Comparison of ENCODE assay signal across 22 mouse cellular contexts in the genomic region with DNA sequence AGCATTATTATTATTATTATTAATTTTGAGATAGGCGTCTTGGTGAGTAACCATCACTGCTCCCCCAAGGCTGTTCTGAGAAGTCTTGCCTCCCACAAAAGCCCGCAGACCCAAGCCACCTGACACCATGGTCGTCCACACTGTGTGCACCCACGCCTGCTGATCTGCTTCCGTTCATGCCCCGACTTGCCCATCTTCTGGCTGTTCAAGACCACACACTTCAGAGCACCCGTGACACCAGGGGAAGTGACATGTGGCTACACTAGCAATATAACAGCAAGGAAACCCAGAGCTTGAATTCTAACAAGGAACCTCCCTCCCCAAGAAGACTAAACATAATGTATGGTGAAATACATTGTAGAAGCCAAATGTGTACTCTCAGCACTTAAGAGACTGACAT.
DNase-seq lines count a peak whose midpoint lies in the region; ATAC-seq and TF ChIP-seq lines count a peak whose summit lies in the region.
"Had no signal": no experiment of that assay in that cellular context is flagged by ENCODE, and none has a peak within 500 bp of the region (broad histone marks: within the 10 kb centered on the region; RNA-seq: fewer than 3 reads in every experiment).

No protein-coding gene starts in this region.

- ATAC-seq in forebrain, embryonic 13.5 days, result no peak
- ATAC-seq: forebrain, embryonic 15.5 days; forebrain, postnatal 0 days had no signal

- intact Hi-C loops in heart, adult 2 months (cut with DNase I), result no loop called here

- DNase-seq in CH12.LX (ENCODE audit: extremely low read depth) (peak; percentile 57), ZHBTc4 (ENCODE audit: low read depth, low spot score) (peak; percentile 50)
- DNase-seq in heart, adult 2 months, result no peak
- DNase-seq: adrenal gland, adult 2 months; adrenal gland, postnatal 10 days; adrenal gland, postnatal 25 days; cerebellum, adult 11 months; cerebellum, adult 18-20 months; cerebellum, adult 8-10 months; cerebellum, adult 9-11 months; cerebellum, postnatal 14 days; cerebellum, postnatal 36 days; embryo, embryonic 11 days; forebrain, postnatal 0 days had no signal

- in situ Hi-C loops in CH12.LX (cut with MboI; ENCODE audit: low pct_ligation_motif_present, low pct_unique_long_range_greater_than_20kb, low sequenced_read_pairs), result loop anchor here (10.0 kb wide), 1 partner anchor 83 kb away; a partner anchor contains a TSS

- H3K27ac ChIP-seq in CH12.LX (ENCODE audit: insufficient read depth, low read depth) (peak overlapping the region; percentile 11; the same call in 1 of the 2 replicates), ES-Bruce4 (ENCODE audit: insufficient read depth, low read length) (no peak overlapping the region)
- no peak overlapping the region for H3K27ac ChIP-seq in forebrain, embryonic 13.5 days
- H3K27ac ChIP-seq in heart, adult 2 months, result no peak overlapping the region
- H3K27ac ChIP-seq: embryonic facial prominence, embryonic 13.5 days; embryonic facial prominence, embryonic 15.5 days; forebrain, embryonic 10.5 days; forebrain, embryonic 12.5 days; forebrain, embryonic 15.5 days had no signal

- H3K4me3 ChIP-seq in CH12.LX (replicated peaks in 1 of 3; ENCODE audit: low read depth in 2 of 3, low read length in 2 of 3, poor library complexity in 1 of 3) (no peak overlapping the region), ES-Bruce4 (ENCODE audit: low read depth, low read length) (no peak overlapping the region)
- H3K4me3 ChIP-seq in forebrain, embryonic 13.5 days, result no peak overlapping the region
- H3K4me3 ChIP-seq in heart, adult 2 months, result no peak overlapping the region
- H3K4me3 ChIP-seq: embryonic facial prominence, embryonic 13.5 days; embryonic facial prominence, embryonic 15.5 days; erythroblast, embryonic 14.5 days; forebrain, embryonic 10.5 days; forebrain, embryonic 12.5 days; forebrain, embryonic 15.5 days had no signal

- H3K79me2 ChIP-seq in CH12.LX (replicated peaks; ENCODE audit: control insufficient read depth, extremely low read depth, insufficient read depth, poor library complexity, severe bottlenecking), result no peaks in the 10 kb centered on the region
- no peaks in the 10 kb centered on the region for H3K79me2 ChIP-seq in heart, adult 2 months (replicated peaks; ENCODE audit: control insufficient read depth, insufficient read depth, low read length)

- dilution Hi-C loops in CH12.LX (cut with MboI; ENCODE audit: extremely low pct_ligation_motif_present, extremely low pct_unique_long_range_greater_than_20kb, low sequenced_read_pairs), result no loop called here

- H3K27me3 ChIP-seq in CH12.LX (replicated peaks), result peaks cover 5% of the 10 kb centered on the region
- H3K27me3 ChIP-seq in ES-Bruce4 (ENCODE audit: control insufficient read depth, insufficient read depth, low read length, poor library complexity, severe bottlenecking), result no peaks in the 10 kb centered on the region
- no peaks in the 10 kb centered on the region for H3K27me3 ChIP-seq in forebrain, embryonic 13.5 days
- H3K27me3 ChIP-seq in heart, adult 2 months (ENCODE audit: control insufficient read depth, insufficient read depth, low read length), result no peaks in the 10 kb centered on the region
- H3K27me3 ChIP-seq: embryonic facial prominence, embryonic 13.5 days; embryonic facial prominence, embryonic 15.5 days; forebrain, embryonic 15.5 days had no signal

- H3K9me3 ChIP-seq in CH12.LX (replicated peaks; ENCODE audit: low read length) (peaks cover under 1% of the 10 kb centered on the region), ES-Bruce4 (replicated peaks; ENCODE audit: control insufficient read depth, insufficient read depth, low read length, poor library complexity, severe bottlenecking) (no peaks in the 10 kb centered on the region)
- H3K9me3 ChIP-seq in forebrain, embryonic 13.5 days (replicated peaks), result no peaks in the 10 kb centered on the region
- H3K9me3 ChIP-seq: embryonic facial prominence, embryonic 13.5 days; embryonic facial prominence, embryonic 15.5 days; forebrain, embryonic 10.5 days; forebrain, embryonic 12.5 days; forebrain, embryonic 15.5 days had no signal

- TF ChIP-seq POLR2A in CH12.LX (IDR thresholded peaks at IDR 0.05; ENCODE audit: low read depth, low read length) (no peak), ES-Bruce4 (IDR thresholded peaks at IDR 0.05; ENCODE audit: insufficient read depth, low read length) (no peak)
- TF ChIP-seq POLR2A in heart, adult 2 months (IDR thresholded peaks at IDR 0.05; ENCODE audit: insufficient read depth, low read depth, low read length), result no peak

- TF ChIP-seq EP300 in CH12.LX (IDR thresholded peaks at IDR 0.05; ENCODE audit: low read length) (peak; percentile 63; the same call in 1 of the 2 replicates), ES-Bruce4 (IDR thresholded peaks at IDR 0.05; ENCODE audit: insufficient read depth, low read depth, low read length) (0 out of 2 replicates have a peak, but pooled peaks have one; percentile 15)
- TF ChIP-seq EP300 in heart, adult 2 months (IDR thresholded peaks at IDR 0.05; ENCODE audit: insufficient read depth, low read depth, low read length), result no peak

- H3K9ac ChIP-seq in CH12.LX (ENCODE audit: insufficient read depth, low read depth) (no peak overlapping the region), ES-Bruce4 (ENCODE audit: low read depth, poor library complexity, severe bottlenecking) (no peak overlapping the region)
- H3K9ac ChIP-seq in forebrain, embryonic 13.5 days, result no peak overlapping the region
- H3K9ac ChIP-seq in heart, adult 2 months (ENCODE audit: low read depth, low read length), result no peak overlapping the region
- H3K9ac ChIP-seq: embryonic facial prominence, embryonic 13.5 days; embryonic facial prominence, embryonic 15.5 days; forebrain, embryonic 12.5 days; forebrain, embryonic 15.5 days; forebrain, postnatal 0 days had no signal

- WGBS in forebrain, embryonic 13.5 days, result 91% methylated on average over 7 of the region's 7 CpGs
- WGBS in heart, adult 2 months, result 92% methylated on average over 7 of the region's 7 CpGs

- peaks cover 32 to 59% of the 10 kb centered on the region in 2 experiments for H3K4me1 ChIP-seq in CH12.LX (ENCODE audit: control insufficient read depth in 1 of 2, insufficient read depth in 2 of 2)
- peaks cover 8% of the 10 kb centered on the region for H3K4me1 ChIP-seq in ES-Bruce4 (ENCODE audit: control insufficient read depth, insufficient read depth, low read length)
- H3K4me1 ChIP-seq in forebrain, embryonic 13.5 days, result no peaks in the 10 kb centered on the region
- H3K4me1 ChIP-seq in heart, adult 2 months (ENCODE audit: control insufficient read depth, insufficient read depth, low read length), result peaks cover 4% of the 10 kb centered on the region
- H3K4me1 ChIP-seq: forebrain, embryonic 12.5 days; forebrain, embryonic 15.5 days had no signal

- 0 out of 2 replicates have a peak overlapping the region, but pooled peaks have one; percentile 14 for H3K4me2 ChIP-seq in CH12.LX (ENCODE audit: insufficient read depth, low read depth, poor library complexity, severe bottlenecking)
- no peak overlapping the region for H3K4me2 ChIP-seq in forebrain, embryonic 13.5 days
- H3K4me2 ChIP-seq: embryonic facial prominence, embryonic 13.5 days; embryonic facial prominence, embryonic 15.5 days; forebrain, embryonic 12.5 days; forebrain, embryonic 15.5 days had no signal

- TF ChIP-seq CTCF in CH12.LX (conservative IDR thresholded peaks at IDR 0.05 in 1 of 2, IDR thresholded peaks at IDR 0.05 in 1 of 2; ENCODE audit: low read depth in 2 of 2, low read length in 2 of 2) (no peak), ES-Bruce4 (IDR thresholded peaks at IDR 0.05; ENCODE audit: low read depth, low read length) (no peak)
- no peak for TF ChIP-seq CTCF in heart, adult 2 months (IDR thresholded peaks at IDR 0.05)

- no peak for TF ChIP-seq RAD21 in CH12.LX (IDR thresholded peaks at IDR 0.05; ENCODE audit: low read depth, low read length)

- H3K36me3 ChIP-seq in CH12.LX (replicated peaks in 1 of 2; ENCODE audit: control insufficient read depth in 1 of 2, insufficient read depth in 1 of 2, low read length in 1 of 2) (no peaks in the 10 kb centered on the region), ES-Bruce4 (ENCODE audit: control insufficient read depth, insufficient read depth, low read length, poor library complexity, severe bottlenecking) (no peaks in the 10 kb centered on the region)
- H3K36me3 ChIP-seq in forebrain, embryonic 13.5 days (ENCODE audit: poor library complexity, severe bottlenecking), result no peaks in the 10 kb centered on the region
- no peaks in the 10 kb centered on the region for H3K36me3 ChIP-seq in heart, adult 2 months (ENCODE audit: control insufficient read depth, insufficient read depth, low read length)
- H3K36me3 ChIP-seq: embryonic facial prominence, embryonic 13.5 days; embryonic facial prominence, embryonic 15.5 days; forebrain, embryonic 10.5 days; forebrain, embryonic 12.5 days; forebrain, embryonic 15.5 days had no signal

TF ChIP-seq in CH12.LX, 34 proteins besides CTCF, POLR2A, EP300 and RAD21 (continues in another document):
- no peak for TF ChIP-seq PAX5 (IDR thresholded peaks at IDR 0.05; ENCODE audit: low read length)
- no peak for TF ChIP-seq RCOR1 (conservative IDR thresholded peaks at IDR 0.05; ENCODE audit: low read depth, low read length)
- peak; percentile 68 for TF ChIP-seq ETS1 (conservative IDR thresholded peaks at IDR 0.05; ENCODE audit: low read depth, low read length)
- TF ChIP-seq TCF12 (IDR thresholded peaks at IDR 0.05; ENCODE audit: low read depth, low read length), result peak; percentile 78; the same call in 1 of the 2 replicates
- TF ChIP-seq MYC (IDR thresholded peaks at IDR 0.05; ENCODE audit: low read depth, low read length), result peak; percentile 86
- no peak for TF ChIP-seq E2F4 (IDR thresholded peaks at IDR 0.05; ENCODE audit: insufficient replicate concordance, low read depth, low read length)
- peak; percentile 91 for TF ChIP-seq BHLHE40 (IDR thresholded peaks at IDR 0.05; ENCODE audit: low read depth, low read length)
- TF ChIP-seq SMC3 (IDR thresholded peaks at IDR 0.05; ENCODE audit: low read depth, low read length), result no peak; the same call in 1 of the 2 replicates
- no peak for TF ChIP-seq MAZ (IDR thresholded peaks at IDR 0.05; ENCODE audit: low read depth, low read length)
- no peak for TF ChIP-seq SIN3A (IDR thresholded peaks at IDR 0.05; ENCODE audit: low read length)
- no peak for TF ChIP-seq JUND (conservative IDR thresholded peaks at IDR 0.05; ENCODE audit: low read depth, low read length)
- TF ChIP-seq MAX (IDR thresholded peaks at IDR 0.05; ENCODE audit: low read length), result peak; percentile 72; the same call in 1 of the 2 replicates
- TF ChIP-seq CHD2 (IDR thresholded peaks at IDR 0.05; ENCODE audit: low read length), result no peak
- peak; percentile 98 for TF ChIP-seq CHD1 (IDR thresholded peaks at IDR 0.05; ENCODE audit: low read depth, low read length)
- no peak for TF ChIP-seq USF2 (conservative IDR thresholded peaks at IDR 0.05; ENCODE audit: low read depth, low read length)
- TF ChIP-seq NRF1 (IDR thresholded peaks at IDR 0.05; ENCODE audit: low read depth, low read length), result no peak
- TF ChIP-seq ZKSCAN1 (IDR thresholded peaks at IDR 0.05; ENCODE audit: borderline replicate concordance, low read depth, low read length), result peak; percentile 72; the same call in 1 of the 2 replicates
- peak; percentile 86; the same call in 1 of the 2 replicates for TF ChIP-seq TBP (conservative IDR thresholded peaks at IDR 0.05; ENCODE audit: low read depth, low read length)

Comparison
In these comparisons a context has a peak if more than half of its experiments do, and no peak if none do; other contexts are left out.
1. DNase-seq: peak in CH12.LX (single experiment) and ZHBTc4 (single experiment); none in heart, adult 2 months (0 of 2).